Mouse (Mus musculus) heart, adult 11 months (tissue): Measurements from ENCODE around the gene Olfr1102.

ENCODE experiments used
- DNase-seq: peaks from one replicate; pipeline ENCODE4 v3.0.0; 2022

The Olfr1102 gene

DNA sequence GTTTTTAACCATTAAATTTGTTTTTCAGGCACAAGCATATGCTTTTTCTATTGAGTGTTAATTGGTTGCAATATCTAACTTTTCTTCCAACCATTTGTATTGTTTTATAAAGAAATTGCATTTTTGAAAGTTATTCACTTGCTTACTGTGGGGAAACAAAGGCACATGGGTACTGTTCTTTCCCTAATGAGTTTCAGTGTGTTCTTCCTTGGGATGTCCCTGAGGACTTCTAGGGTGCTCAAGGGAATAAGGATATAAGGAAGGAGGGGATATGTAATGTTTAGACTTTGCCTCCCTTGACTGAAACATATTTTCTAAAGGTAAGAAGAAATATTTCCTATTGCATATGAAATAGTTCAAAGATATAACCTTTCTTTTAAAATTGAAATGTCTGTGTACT is at the start of gene Olfr1102:
Gene Olfr1102 (plus strand): TSS at position 301 of the 400 bp plus-strand sequence.
- DNase-seq, result no peak

DNA sequence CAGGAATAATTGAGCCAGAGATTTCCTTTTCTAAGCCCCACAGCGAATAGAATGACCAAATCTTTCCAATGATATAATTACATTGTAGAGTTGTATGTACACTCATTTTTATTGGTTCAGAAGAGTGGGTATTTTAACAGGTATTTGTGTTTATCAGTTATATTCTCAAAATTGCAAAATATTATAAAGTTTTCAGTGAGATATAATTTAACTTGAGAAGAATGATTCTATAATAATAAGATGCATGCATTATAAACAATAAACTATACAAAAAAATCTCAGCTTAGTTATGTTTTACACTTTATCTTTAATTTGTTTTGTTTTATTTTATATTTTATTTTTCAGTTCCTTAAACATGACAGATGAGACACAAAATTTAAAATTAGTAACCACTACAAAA is 37.6 kb upstream of the Olfr1102 start, which contains the start of gene Olfr1099:
Gene Olfr1099 (minus strand): TSS at position 101 of the 400 bp plus-strand sequence.
- no peak for DNase-seq

DNA sequence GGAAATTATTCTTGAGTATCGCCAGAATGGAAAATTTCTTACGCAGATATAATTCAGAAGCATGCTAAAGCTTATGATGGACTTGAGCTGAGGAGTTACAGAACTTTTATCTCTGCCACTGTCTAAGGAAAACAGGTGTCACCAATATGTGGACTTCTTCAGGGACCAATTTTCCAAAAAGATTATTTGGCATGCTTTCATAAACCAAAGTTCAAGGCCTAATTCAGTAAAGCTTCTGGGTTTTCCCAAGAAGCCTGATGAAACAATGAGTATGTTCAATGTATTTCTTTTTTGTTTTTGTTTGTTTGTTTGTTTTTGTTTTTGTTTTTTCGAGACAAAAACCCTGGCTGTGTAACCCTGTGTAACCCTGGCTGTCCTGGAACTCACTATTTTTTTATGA is 18.3 kb upstream of the Olfr1102 start, which contains the start of gene Olfr1100:
Gene Olfr1100 (minus strand): TSS at position 101 of the 400 bp plus-strand sequence.
- no peak for DNase-seq

DNA sequence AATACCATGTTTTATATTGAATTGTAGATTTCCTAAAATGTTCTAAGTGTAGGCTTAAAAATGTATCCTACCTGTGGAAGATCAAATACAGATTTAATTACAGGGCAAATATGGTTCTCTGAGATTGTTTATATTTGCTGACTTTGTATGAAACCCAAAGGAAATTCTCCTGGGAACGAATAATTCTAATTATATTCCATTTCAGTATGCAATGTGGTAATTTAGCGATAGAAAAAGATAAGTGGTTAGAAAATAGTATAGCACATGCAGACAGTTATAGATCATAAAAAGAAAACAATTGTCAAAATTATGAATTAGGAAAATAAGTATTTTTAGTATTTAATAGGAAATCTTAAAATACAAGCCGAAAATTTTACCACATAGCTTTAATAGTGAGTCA is 7.1 kb upstream of the Olfr1102 start, which contains the start of gene Olfr1101:
Gene Olfr1101 (minus strand): TSS at position 101 of the 400 bp plus-strand sequence.
- DNase-seq, result no peak

DNA sequence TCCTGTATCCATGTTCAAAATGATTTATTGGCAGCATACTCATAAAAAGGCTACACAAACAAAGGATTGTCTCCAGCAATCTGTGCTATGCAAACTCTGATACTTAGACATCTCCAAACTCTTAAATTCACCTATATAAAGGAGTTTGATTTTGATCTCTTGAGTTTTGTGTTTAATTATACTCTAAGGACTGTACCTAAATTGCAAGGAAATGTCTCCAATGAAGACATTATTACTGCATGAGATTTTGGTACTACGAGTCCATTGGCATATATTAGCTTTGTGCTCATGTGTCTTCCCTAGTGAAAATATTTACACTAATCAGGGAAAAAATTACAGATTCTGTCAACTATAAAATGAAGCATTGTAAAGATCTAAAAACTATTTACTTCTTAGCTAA is 28.8 kb downstream of the Olfr1102 start, which contains the start of gene Olfr1104:
Gene Olfr1104 (minus strand): TSS at position 101 of the 400 bp plus-strand sequence.
- DNase-seq, result no peak

DNA sequence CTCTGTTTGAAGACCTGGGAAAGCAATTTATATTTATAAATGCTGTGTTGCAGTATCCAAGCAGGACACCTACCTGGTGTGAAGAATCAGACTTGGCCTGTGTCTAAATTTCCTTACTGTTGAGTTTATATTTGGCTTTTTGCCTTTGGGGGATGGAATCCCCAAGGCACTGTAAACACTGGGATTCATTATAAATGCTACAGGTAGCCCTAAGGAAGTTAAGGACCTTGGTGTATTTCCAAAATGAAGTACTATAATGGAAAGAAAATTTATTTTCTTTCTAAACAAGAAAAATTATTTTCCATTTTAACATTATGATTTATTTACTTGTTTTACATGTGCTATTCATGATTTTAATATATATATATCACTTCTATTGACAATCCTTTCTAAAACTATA is 38.2 kb downstream of the Olfr1102 start, which contains the start of gene Olfr1105:
Gene Olfr1105 (minus strand): TSS at position 101 of the 400 bp plus-strand sequence.
- no peak for DNase-seq

DNA sequence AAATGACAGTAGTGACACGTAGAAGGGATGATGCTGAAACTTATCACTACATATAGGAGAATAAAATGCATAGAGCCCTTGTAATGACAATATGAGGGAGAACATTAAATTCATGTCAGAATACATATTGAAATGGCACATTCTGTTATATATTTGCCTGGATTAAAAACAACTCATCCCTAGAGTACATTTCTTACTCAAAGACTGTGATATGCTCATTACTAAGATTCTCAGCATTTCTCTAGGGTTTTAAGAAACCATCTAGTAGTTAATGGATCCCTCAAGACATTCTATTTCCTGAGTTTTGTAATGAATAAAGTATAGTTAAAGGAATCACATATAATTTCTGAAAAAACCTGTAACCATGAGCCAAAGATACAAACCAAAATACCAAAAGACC is 54.0 kb downstream of the Olfr1102 start, which contains the start of gene Olfr1106:
Gene Olfr1106 (minus strand): TSS at position 101 of the 400 bp plus-strand sequence.
- DNase-seq, result no peak
